Mouse (Mus musculus): ENCODE measurements around the gene Tmem144. TPM values are rescaled to one million over a fixed set of nuclear protein-coding genes. Genes with fewer than 3 reads are reported as not detected.
A peak's percentile ranks its signal among the peaks of the same experiment; 100 is the strongest.

Tmem144 gene
- polyA plus RNA-seq, 1 experiment from 2014 or later, result 5.1 TPM

- POLR2A ChIA-PET, result no interaction called here
- in situ Hi-C loops (cut with MboI; ENCODE audit: low pct_unique_long_range_greater_than_20kb), result no loop called here
Measured at GRCm38 (mm10) chr3:79792307-79792706, 60.3 kb downstream of the Tmem144 start.

GRCm38 (mm10) chr3:79790324-79790723 lies 62.2 kb downstream of the Tmem144 start:
- ATAC-seq, result peak; percentile 33
- in situ Hi-C loops (cut with MboI; ENCODE audit: low pct_unique_long_range_greater_than_20kb), result no loop called here

More at GRCm38 (mm10) chr3:79792307-79792706, 60.3 kb downstream of the Tmem144 start:
- CTCF ChIA-PET, result interaction anchor here (1.1 to 1.3 kb wide), 3 partner anchors 11 to 119 kb away, joined by 3 to 5 read pairs (median 3); no protein-coding TSS in a partner anchor
- TF ChIP-seq CTCF (IDR thresholded peaks at IDR 0.05), result no peak
- no peak for DNase-seq (ENCODE audit: low read depth, low spot score)
- peaks cover 49% of the 10 kb centered on the region for H3K27me3 ChIP-seq
- no peak for ATAC-seq

GRCm38 (mm10) chr3:79789554-79789953 lies 63.0 kb downstream of the Tmem144 start:
- in situ Hi-C loops (cut with MboI; ENCODE audit: low pct_unique_long_range_greater_than_20kb), result no loop called here
- ChIA-PET CTCF (interaction anchor here (1.1 kb wide), 1 partner anchor 13 kb away, joined by 3 read pairs; no protein-coding TSS in a partner anchor), POLR2A (no interaction called here)
- H3K27me3 ChIP-seq, result peaks cover 28% of the 10 kb centered on the region
- ATAC-seq (no peak), DNase-seq (ENCODE audit: low read depth, low spot score) (no peak)
- TF ChIP-seq CTCF (IDR thresholded peaks at IDR 0.05), result no peak

More at GRCm38 (mm10) chr3:79790324-79790723, 62.2 kb downstream of the Tmem144 start:
- ChIA-PET CTCF (interaction anchor here (1.1 to 1.6 kb wide), 3 partner anchors 10 to 23 kb away, joined by 3 to 5 read pairs (median 4); no protein-coding TSS in a partner anchor), POLR2A (no interaction called here)
- DNase-seq (ENCODE audit: low read depth, low spot score), result no peak
- no peak for TF ChIP-seq CTCF (IDR thresholded peaks at IDR 0.05)
- peaks cover 33% of the 10 kb centered on the region for H3K27me3 ChIP-seq

GRCm38 (mm10) chr3:79788959-79789358 lies 63.6 kb downstream of the Tmem144 start:
- in situ Hi-C loops (cut with MboI; ENCODE audit: low pct_unique_long_range_greater_than_20kb), result no loop called here
- H3K27me3 ChIP-seq, result peaks cover 30% of the 10 kb centered on the region
- ChIA-PET POLR2A (no interaction called here), CTCF (interaction anchor here (0.7 to 1.1 kb wide), 2 partner anchors 8 to 13 kb away, joined by 3 read pairs; no protein-coding TSS in a partner anchor)
- no peak for TF ChIP-seq CTCF (IDR thresholded peaks at IDR 0.05)
- no peak for ATAC-seq
- no peak for DNase-seq (ENCODE audit: low read depth, low spot score)

- ChIA-PET POLR2A (interaction anchor here (0.6 kb wide), 1 partner anchor 62 kb away, joined by 3 read pairs; no protein-coding TSS in a partner anchor), CTCF (interaction anchor here (1.2 to 3.1 kb wide), 5 partner anchors 8 to 111 kb away, joined by 3 to 10 read pairs (median 4); no protein-coding TSS in a partner anchor)
- TF ChIP-seq CTCF (IDR thresholded peaks at IDR 0.05), result no peak
- no peak for DNase-seq (ENCODE audit: low read depth, low spot score)
- in situ Hi-C loops (cut with MboI; ENCODE audit: low pct_unique_long_range_greater_than_20kb), result no loop called here
- peaks cover 14% of the 10 kb centered on the region for H3K27me3 ChIP-seq
- no peak for ATAC-seq
Measured at GRCm38 (mm10) chr3:79784362-79784736, 68.2 kb downstream of the Tmem144 start.

- DNase-seq (ENCODE audit: low read depth, low spot score), result no peak
- no peak for ATAC-seq
- peaks cover 14% of the 10 kb centered on the region for H3K27me3 ChIP-seq
- POLR2A ChIA-PET, result interaction anchor here (0.6 kb wide), 1 partner anchor 62 kb away, joined by 3 read pairs; no protein-coding TSS in a partner anchor
- TF ChIP-seq CTCF (IDR thresholded peaks at IDR 0.05), result no peak
- in situ Hi-C loops (cut with MboI; ENCODE audit: low pct_unique_long_range_greater_than_20kb), result no loop called here
- CTCF ChIA-PET, result interaction anchor here (1.2 to 3.1 kb wide), 9 partner anchors 8 to 111 kb away, joined by 3 to 11 read pairs (median 4); no protein-coding TSS in a partner anchor
Measured at GRCm38 (mm10) chr3:79783630-79784361, 68.8 kb downstream of the Tmem144 start.

GRCm38 (mm10) chr3:79772701-79773100 lies 79.9 kb downstream of the Tmem144 start:
- ChIA-PET CTCF (interaction anchor here (1.1 to 2.1 kb wide), 2 partner anchors 10 to 13 kb away, joined by 4 to 11 read pairs; no protein-coding TSS in a partner anchor), POLR2A (no interaction called here)
- H3K27me3 ChIP-seq, result peaks cover 7% of the 10 kb centered on the region
- in situ Hi-C loops (cut with MboI; ENCODE audit: low pct_unique_long_range_greater_than_20kb), result no loop called here
- ATAC-seq, result no peak
- no peak for DNase-seq (ENCODE audit: low read depth, low spot score)
- no peak for TF ChIP-seq CTCF (IDR thresholded peaks at IDR 0.05)

Other genes with a start within 250 kb of the Tmem144 start
- gene 4930579G24Rik, start 223.7 kb downstream of the Tmem144 start, polyA plus RNA-seq (2021), result 19.6 TPM
- gene Etfdh, start 223.3 kb downstream of the Tmem144 start, polyA plus RNA-seq (2021), result 147 TPM
- gene Rxfp1, start 114.9 kb downstream of the Tmem144 start, polyA plus RNA-seq (2021), result 0.01 TPM
- gene Fam198b, start 31.8 kb upstream of the Tmem144 start, polyA plus RNA-seq (2021), result 16.7 TPM